Mouse (Mus musculus) urinary bladder, postnatal 4 days (tissue): Measurements from ENCODE around the gene Klhl20.
"Not testable (repeated sequence)": the region's sequence is repeated elsewhere in the genome, so short reads cannot be mapped to it uniquely, and the experiment has no call there.

Experiments
- DNase-seq, 2 experiments: peaks; one replicate each; pipeline ENCODE4 v3.0.0; 2021 to 2022; ENCODE audit warnings: low spot score in 2 of 2

Gene Klhl20

GRCm38 (mm10) chr1:161130726-161131664, at the start of gene Klhl20:
Gene Klhl20, minus strand, starts transcription at chr1:161131511.
- peak; percentile 89 to 91 for DNase-seq

GRCm38 (mm10) chr1:161180674-161181073, 49.4 kb upstream of the Klhl20 start:
- no peak for DNase-seq

GRCm38 (mm10) chr1:161170651-161171050, 39.3 kb upstream of the Klhl20 start:
- DNase-seq = peak; percentile 48 to 75

DNA sequence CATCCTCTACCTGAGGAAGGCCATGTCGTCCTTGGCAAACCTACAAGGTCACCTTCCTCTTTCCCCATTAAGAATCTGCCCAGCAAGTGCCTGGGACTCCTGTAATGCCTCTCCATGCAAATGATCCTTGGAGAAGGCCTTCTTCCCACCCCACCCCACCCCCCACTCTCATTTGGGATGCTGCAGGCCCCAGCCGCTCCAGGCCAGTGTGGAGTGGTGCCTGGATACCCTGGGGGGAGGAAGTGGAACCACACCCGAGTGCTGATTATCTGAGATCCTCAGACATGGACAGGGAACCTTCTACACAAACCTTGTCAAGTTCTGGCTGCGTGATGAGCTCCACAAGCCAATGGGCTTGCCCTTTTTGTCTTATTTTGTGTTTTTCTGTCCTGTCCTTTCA, 29.0 kb upstream of the Klhl20 start:
- no peak for DNase-seq

GRCm38 (mm10) chr1:161159214-161159613, 27.9 kb upstream of the Klhl20 start, which contains the start of gene Tex50:
Gene Tex50, minus strand, starts transcription at chr1:161159314.
- DNase-seq = no peak

DNA sequence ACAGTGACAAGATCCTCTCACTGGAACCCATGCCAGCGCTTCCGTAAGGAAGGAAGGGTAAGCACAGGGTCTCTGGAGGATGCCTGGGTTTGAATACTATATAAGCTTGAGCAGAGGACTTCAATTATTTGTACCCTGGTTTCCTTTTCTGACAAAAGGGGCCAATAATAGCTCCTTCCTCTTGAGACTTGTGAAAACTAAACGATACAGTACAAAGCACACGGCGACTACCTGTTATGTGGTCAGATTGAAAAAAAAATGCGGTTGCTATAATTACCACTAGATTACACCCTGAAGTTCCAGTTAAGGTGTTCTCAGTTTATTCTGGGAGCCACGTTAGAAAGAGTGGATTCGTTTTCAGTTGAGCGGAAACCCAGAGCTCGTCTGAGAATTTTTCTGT, 25.2 kb upstream of the Klhl20 start:
- DNase-seq = no peak

DNA sequence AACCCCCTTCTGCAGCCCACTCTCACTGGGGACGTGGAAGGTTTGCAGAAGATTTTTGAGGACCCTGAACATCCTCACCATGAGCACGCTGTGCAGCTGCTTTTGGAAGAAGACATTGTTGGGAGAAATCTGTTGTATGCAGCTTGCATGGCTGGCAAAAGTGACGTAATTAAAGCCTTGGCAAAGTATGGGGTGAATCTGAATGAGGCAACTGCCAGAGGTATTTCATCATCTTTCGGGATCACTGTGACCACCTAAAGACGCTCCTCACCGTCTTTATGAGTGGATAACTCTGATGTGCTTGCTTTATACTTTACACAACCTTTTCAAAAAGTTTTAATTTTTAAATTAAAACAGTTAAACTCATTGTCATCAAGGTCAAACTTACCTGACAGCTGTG, 19.8 kb upstream of the Klhl20 start:
- no peak for DNase-seq

- DNase-seq = no peak
Observed at GRCm38 (mm10) chr1:161147888-161148287, 16.6 kb upstream of the Klhl20 start.

DNA sequence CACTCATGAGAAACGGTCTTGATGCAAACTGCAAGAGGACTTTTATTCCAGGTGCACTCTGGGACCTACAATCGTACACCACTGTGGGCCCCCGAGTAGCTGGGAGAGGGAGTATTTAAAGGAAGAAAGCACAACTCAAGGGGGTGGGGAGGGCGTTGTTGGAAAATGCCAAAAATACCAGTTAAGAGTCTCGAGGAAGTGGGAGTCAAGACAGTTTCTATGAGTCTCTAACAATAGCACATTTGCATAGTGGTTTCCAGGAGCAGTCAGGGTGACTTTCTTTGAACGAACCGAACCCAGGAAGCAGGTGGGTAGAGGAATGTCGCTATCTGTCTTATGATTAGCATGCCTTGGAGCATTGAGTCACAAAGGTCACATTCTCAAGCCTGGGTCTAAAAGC, 14.3 kb upstream of the Klhl20 start:
- not testable (repeated sequence) for DNase-seq

DNA sequence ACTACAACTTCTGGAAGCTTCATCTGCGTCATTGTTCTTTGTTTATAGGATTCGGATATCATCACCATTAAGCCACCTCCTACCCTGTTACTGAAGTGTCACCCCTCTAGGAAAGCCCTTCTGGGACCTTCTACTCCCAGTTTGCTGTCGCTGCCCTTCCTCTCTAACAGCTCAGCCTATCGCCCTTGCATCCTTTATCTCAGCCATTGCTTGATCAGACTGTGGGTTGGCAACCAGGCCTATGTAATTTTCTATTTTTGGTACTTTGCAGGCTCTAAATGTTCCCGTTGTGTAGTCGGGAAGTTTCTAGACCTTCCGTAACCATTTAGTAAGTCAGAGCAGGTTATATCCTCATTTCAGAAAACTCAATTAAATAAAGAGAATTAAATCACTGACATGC, 11.9 kb upstream of the Klhl20 start:
- no peak for DNase-seq

- peak; percentile 27 to 64 for DNase-seq
Observed at GRCm38 (mm10) chr1:161142531-161143159, 11.3 kb upstream of the Klhl20 start, which contains the start of gene Ankrd45. Gene Ankrd45, plus strand, starts transcription at chr1:161142691.

- DNase-seq = no peak
Observed at GRCm38 (mm10) chr1:161140026-161140762, 8.9 kb upstream of the Klhl20 start.

DNA sequence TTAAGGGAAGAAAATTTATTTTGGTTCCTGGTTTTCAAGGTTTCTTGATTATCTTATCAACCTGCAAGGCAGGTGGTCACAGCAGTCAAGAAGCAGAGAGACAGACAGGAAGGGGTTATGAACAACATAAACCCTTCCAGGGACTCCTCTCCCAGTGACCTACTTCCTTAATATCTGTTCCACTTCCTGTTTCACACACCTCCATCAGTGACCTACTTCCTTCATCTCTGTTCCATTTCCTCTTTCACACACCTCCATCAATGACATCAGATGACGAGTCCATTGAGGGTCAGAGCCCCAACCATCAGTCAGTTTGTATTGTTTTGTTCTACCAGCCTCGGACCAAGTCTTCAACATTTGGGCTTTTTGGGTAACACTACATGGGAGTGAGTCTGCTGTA, 8.2 kb upstream of the Klhl20 start:
- DNase-seq = no peak

DNA sequence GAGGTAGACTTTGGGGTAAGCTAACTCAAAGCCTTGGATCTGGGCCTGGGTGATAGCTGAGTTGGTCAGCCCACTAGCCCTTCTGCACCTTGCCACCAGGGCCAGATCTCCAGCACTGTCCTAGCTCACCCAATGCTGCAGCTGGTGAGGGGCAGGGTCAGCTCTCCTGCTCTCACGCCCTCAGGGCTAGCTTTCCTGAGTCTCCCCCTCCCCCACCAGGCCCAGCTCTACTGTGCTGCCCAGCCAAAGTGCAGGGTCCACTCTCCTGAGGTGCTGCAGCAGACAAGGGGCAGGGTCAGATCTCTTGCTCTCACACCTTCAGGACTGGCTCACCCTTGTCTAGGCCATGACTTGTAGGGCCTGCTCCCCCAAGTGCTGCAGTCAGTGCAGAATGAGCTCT, 4.8 kb downstream of the Klhl20 start:
- no peak for DNase-seq

DNA sequence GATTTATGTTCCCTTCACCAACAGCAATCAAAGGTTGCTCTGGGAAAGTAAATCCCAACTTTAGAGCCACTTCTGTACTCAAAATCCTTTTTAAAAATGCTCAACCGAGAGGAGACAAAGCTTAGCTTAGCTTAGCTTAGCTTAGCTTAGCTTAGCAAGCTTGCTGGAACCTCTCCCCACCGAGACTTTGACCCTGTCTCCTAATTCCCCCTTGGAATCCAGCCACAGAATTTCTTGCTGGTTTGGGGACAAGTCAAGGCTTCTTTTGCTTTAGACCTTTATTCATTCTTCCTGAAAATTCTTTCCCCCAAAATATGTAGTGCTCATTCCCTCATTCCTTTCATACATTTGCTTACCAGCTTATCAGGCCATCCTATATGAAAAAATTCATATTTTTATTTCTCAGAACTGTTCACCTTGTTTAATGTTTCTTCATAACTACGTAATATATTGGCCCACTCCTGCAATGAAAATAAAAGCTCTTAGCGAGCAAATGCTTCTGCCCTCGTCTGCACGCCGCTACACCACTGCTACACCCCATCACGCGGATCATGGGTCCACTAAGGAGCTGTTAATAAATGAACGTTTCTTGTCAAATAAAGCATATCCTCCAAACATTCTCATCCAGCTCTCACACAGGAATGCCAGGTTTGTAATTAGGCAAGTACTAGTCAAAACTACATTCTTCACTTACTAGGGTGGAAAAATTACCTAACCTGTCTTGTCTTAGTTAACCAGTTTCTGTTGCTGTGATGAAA, 8.5 kb downstream of the Klhl20 start:
- DNase-seq = no peak

- DNase-seq = no peak
Observed at GRCm38 (mm10) chr1:161114591-161114990, 16.7 kb downstream of the Klhl20 start.

DNA sequence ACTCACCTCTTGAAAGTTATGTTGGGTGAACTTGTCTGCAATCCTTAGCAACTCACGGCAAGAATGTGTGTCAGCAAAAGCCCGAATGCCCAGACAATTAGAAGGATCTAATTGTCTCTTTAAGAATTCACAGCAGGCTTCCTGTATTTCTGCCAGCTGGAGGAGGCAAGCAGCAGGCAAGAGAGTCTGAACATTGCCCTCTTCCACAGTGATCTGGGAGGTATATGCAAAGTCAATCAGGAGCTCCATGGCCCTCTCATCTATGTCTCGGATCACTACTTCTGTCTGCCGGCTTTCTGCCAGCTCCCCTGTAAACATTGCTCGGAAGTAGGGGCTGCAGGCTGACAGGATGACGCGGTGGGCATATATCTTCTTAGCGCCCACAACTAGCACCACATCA, 22.1 kb downstream of the Klhl20 start:
- DNase-seq = no peak

DNA sequence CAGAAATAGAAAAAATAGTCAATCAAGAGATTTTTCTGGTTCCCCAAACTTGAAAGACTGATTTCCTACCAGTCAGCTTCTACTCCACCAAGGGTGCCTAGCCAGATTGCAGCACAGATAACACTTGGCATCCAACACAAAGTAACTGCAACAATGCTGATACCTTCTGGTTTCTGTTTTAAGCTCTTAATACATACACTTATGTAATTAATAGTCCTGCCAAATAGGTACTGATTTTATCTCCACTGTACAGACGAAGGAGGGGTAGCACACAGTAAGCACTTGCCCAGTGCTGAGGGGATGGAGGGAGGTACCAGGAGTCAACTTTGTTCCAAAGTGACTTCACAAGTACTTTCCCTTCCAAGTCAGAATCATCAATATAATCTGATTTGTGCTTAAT, 27.5 kb downstream of the Klhl20 start:
- no peak for DNase-seq

GRCm38 (mm10) chr1:161099721-161100405, 31.4 kb downstream of the Klhl20 start:
- DNase-seq = no peak

DNA sequence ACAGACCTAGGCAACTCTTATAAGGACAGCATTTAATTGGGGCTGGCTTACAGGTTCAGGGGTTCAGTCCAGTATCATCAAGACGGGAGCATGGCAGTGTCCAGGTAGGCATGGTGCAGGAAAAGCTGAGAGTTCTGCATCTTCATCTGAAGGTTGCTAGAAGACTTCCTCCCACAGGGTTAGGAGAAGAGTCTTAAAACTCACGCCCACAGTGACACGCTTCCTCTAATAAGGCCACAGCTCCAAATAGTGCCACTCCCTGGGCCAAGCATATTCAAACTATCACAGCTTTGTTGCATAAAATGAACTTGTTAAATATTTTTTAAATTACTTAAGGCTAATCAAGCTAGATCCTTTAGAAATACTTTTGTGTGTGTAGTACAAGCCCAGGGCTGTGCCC, 54.1 kb downstream of the Klhl20 start:
- no peak for DNase-seq

- no peak for DNase-seq
Observed at GRCm38 (mm10) chr1:161076238-161076637, 55.1 kb downstream of the Klhl20 start.
